Mouse (Mus musculus) MEL (cell line): ENCODE measurements around the gene Prcd. TPM values are rescaled to one million over a fixed set of nuclear protein-coding genes. Genes with fewer than 3 reads are reported as not detected.
A peak's percentile ranks its signal among the peaks of the same experiment; 100 is the strongest.

Source experiments
- DNase-seq: peaks from one replicate; pipeline ENCODE4 v3.0.0; 2011; ENCODE audit warnings: low read depth, low spot score
- H3K27ac ChIP-seq: 2 replicates; pipeline ENCODE4 v1.5.1; 2012; ENCODE audit warnings: low read depth, mild to moderate bottlenecking, control low read depth, low read length, moderate library complexity; ENCODE audit not compliant: control insufficient read depth
- H3K27me3 ChIP-seq, 2 experiments: fragments of 150-350 bp in 1 of 2; sonication (generic) in 1 of 2; 2 replicates each; pipeline ENCODE4 v1.6.1; 2012; ENCODE audit warnings: low read length in 2 of 2, mild to moderate bottlenecking in 2 of 2, improper control_type of control experiment in 1 of 2, moderate library complexity in 1 of 2; ENCODE audit not compliant: insufficient read depth in 2 of 2, control insufficient read depth in 1 of 2
- H3K36me3 ChIP-seq, 2 experiments: 2 replicates each; pipeline ENCODE4 v1.6.1; 2012 to 2014; ENCODE audit warnings: low read length in 2 of 2, improper control_type of control experiment in 1 of 2, inconsistent platforms in 1 of 2, mild to moderate bottlenecking in 1 of 2; ENCODE audit not compliant: insufficient read depth in 2 of 2, control insufficient read depth in 1 of 2
- H3K4me1 ChIP-seq, 2 experiments: fragments of 150-350 bp in 1 of 2; sonication (generic) in 1 of 2; 2 replicates each; pipeline ENCODE4 v1.6.1; 2012; ENCODE audit warnings: low read length in 2 of 2, improper control_type of control experiment in 1 of 2, mild to moderate bottlenecking in 1 of 2; ENCODE audit not compliant: insufficient read depth in 2 of 2, control insufficient read depth in 1 of 2
- H3K4me3 ChIP-seq, 2 experiments: fragments of 150-350 bp in 1 of 2; sonication (generic) in 1 of 2; 2 replicates each; pipeline ENCODE4 v1.5.1; 2012; ENCODE audit warnings: low read depth in 2 of 2, low read length in 2 of 2, mild to moderate bottlenecking in 2 of 2, moderate library complexity in 2 of 2, control low read depth in 1 of 2, improper control_type of control experiment in 1 of 2; ENCODE audit not compliant: control insufficient read depth in 1 of 2, insufficient read depth in 1 of 2
- H3K79me2 ChIP-seq: 2 replicates; pipeline ENCODE4 v1.6.1; 2012; ENCODE audit warnings: mild to moderate bottlenecking, low read length, moderate library complexity; ENCODE audit not compliant: control insufficient read depth, poor library complexity, insufficient read depth
- H3K9ac ChIP-seq: 2 replicates; pipeline ENCODE4 v1.6.1; 2012; ENCODE audit warnings: low read depth, mild to moderate bottlenecking, control low read depth, low read length, moderate library complexity; ENCODE audit not compliant: control insufficient read depth, poor library complexity, severe bottlenecking
- H3K9me3 ChIP-seq: fragments of 150-350 bp; sonication (generic); replicated peaks from 2 replicates; pipeline ENCODE4 v1.6.1; 2012; ENCODE audit warnings: mild to moderate bottlenecking, low read length, improper control_type of control experiment, moderate library complexity; ENCODE audit not compliant: insufficient read depth
- CHD1 ChIP-seq: IDR thresholded peaks from 2 replicates; pipeline ENCODE4 v1.6.1; 2012; ENCODE audit warnings: low read depth, mild to moderate bottlenecking, inconsistent platforms, low read length, improper control_type of control experiment
- CTCF ChIP-seq, 3 experiments: IDR thresholded peaks in 2 of 3; conservative IDR thresholded peaks in 1 of 3; 2 replicates each; pipeline ENCODE4 v1.5.1; 2011 to 2012; ENCODE audit warnings: low read length in 3 of 3, low read depth in 2 of 3, mild to moderate bottlenecking in 2 of 3, improper control_type of control experiment in 1 of 3, inconsistent platforms in 1 of 3, mixed read lengths in 1 of 3, moderate library complexity in 1 of 3; ENCODE audit not compliant: control insufficient read depth in 1 of 3, insufficient read depth in 1 of 3, poor library complexity in 1 of 3, severe bottlenecking in 1 of 3
- E2F4 ChIP-seq: IDR thresholded peaks from 2 replicates; pipeline ENCODE4 v1.6.1; 2011; ENCODE audit warnings: low read depth, low read length, improper control_type of control experiment, borderline replicate concordance
- ELF1 ChIP-seq: IDR thresholded peaks from 2 replicates; pipeline ENCODE4 v1.6.1; 2014; ENCODE audit warnings: low read depth, mild to moderate bottlenecking, inconsistent platforms, low read length, improper control_type of control experiment, moderate library complexity
- EP300 ChIP-seq, 2 experiments: IDR thresholded peaks; 2 replicates each; pipeline ENCODE4 v1.6.1; 2011; ENCODE audit warnings: improper control_type of control experiment in 2 of 2, low read length in 2 of 2, low read depth in 1 of 2, mild to moderate bottlenecking in 1 of 2
- ETS1 ChIP-seq: IDR thresholded peaks from 2 replicates; pipeline ENCODE4 v1.6.1; 2012; ENCODE audit warnings: low read depth, mild to moderate bottlenecking, inconsistent platforms, low read length, improper control_type of control experiment, moderate library complexity
- GABPA ChIP-seq: IDR thresholded peaks from 2 replicates; pipeline ENCODE4 v1.6.1; 2012; ENCODE audit warnings: low read depth, mild to moderate bottlenecking, inconsistent platforms, low read length, improper control_type of control experiment, moderate library complexity
- HCFC1 ChIP-seq: IDR thresholded peaks from 2 replicates; pipeline ENCODE4 v1.6.1; 2012; ENCODE audit warnings: low read depth, mild to moderate bottlenecking, inconsistent platforms, low read length, improper control_type of control experiment, moderate library complexity
- JUND ChIP-seq: IDR thresholded peaks from 2 replicates; pipeline ENCODE4 v1.6.1; 2011; ENCODE audit warnings: low read depth, mild to moderate bottlenecking, improper control_type of control experiment, low read length
- MAFK ChIP-seq: IDR thresholded peaks from 2 replicates; pipeline ENCODE4 v1.6.1; 2011; ENCODE audit warnings: low read depth, mild to moderate bottlenecking, low read length, improper control_type of control experiment, borderline replicate concordance
- MAX ChIP-seq: IDR thresholded peaks from 2 replicates; pipeline ENCODE4 v1.6.1; 2011; ENCODE audit warnings: low read length, improper control_type of control experiment
- MAZ ChIP-seq: IDR thresholded peaks from 2 replicates; pipeline ENCODE4 v1.6.1; 2012; ENCODE audit warnings: low read depth, mild to moderate bottlenecking, inconsistent platforms, low read length, improper control_type of control experiment
- MEF2A ChIP-seq: IDR thresholded peaks from 2 replicates; pipeline ENCODE4 v1.6.1; 2014; ENCODE audit warnings: low read depth, mild to moderate bottlenecking, inconsistent platforms, low read length, improper control_type of control experiment; ENCODE audit not compliant: poor library complexity, insufficient replicate concordance, severe bottlenecking; ENCODE audit errors: extremely low read depth
- MXI1 ChIP-seq: IDR thresholded peaks from 2 replicates; pipeline ENCODE4 v1.6.1; 2011; ENCODE audit warnings: mild to moderate bottlenecking, low read depth, low read length, improper control_type of control experiment
- MYB ChIP-seq: IDR thresholded peaks from 2 replicates; pipeline ENCODE4 v1.6.1; 2011; ENCODE audit warnings: mild to moderate bottlenecking, low read depth, low read length, improper control_type of control experiment
- NRF1 ChIP-seq: IDR thresholded peaks from 2 replicates; pipeline ENCODE4 v1.6.1; 2014; ENCODE audit warnings: low read depth, mild to moderate bottlenecking, inconsistent platforms, low read length, improper control_type of control experiment, moderate library complexity; ENCODE audit not compliant: poor library complexity, insufficient read depth, severe bottlenecking
- POLR2AphosphoS5 ChIP-seq: IDR thresholded peaks from 2 replicates; pipeline ENCODE4 v1.6.1; 2012; ENCODE audit warnings: low read depth, borderline replicate concordance, mild to moderate bottlenecking, inconsistent platforms, low read length, moderate library complexity, mixed read lengths
- RAD21 ChIP-seq: IDR thresholded peaks from 2 replicates; pipeline ENCODE4 v1.6.1; 2011; ENCODE audit warnings: mild to moderate bottlenecking, low read depth, low read length, improper control_type of control experiment
- TAL1 ChIP-seq: IDR thresholded peaks from 2 replicates; pipeline ENCODE4 v1.6.1; 2012; ENCODE audit warnings: mild to moderate bottlenecking, inconsistent platforms, low read length, moderate library complexity, mixed read lengths
- TBP ChIP-seq: IDR thresholded peaks from 2 replicates; pipeline ENCODE4 v1.8.0; 2011; ENCODE audit warnings: low read depth, low read length, improper control_type of control experiment
- UBTF ChIP-seq: IDR thresholded peaks from 2 replicates; pipeline ENCODE4 v1.6.1; 2012; ENCODE audit warnings: low read depth, mild to moderate bottlenecking, inconsistent platforms, low read length, improper control_type of control experiment, moderate library complexity, borderline replicate concordance; ENCODE audit not compliant: insufficient read depth
- USF1 ChIP-seq: IDR thresholded peaks from 2 replicates; pipeline ENCODE4 v1.6.1; 2014; ENCODE audit warnings: low read depth, mild to moderate bottlenecking, inconsistent platforms, low read length, improper control_type of control experiment, moderate library complexity
- USF2 ChIP-seq, 2 experiments: IDR thresholded peaks; 2 replicates each; pipeline ENCODE4 v1.6.1; 2011 to 2012; ENCODE audit warnings: improper control_type of control experiment in 2 of 2, low read length in 2 of 2, borderline replicate concordance in 1 of 2, inconsistent platforms in 1 of 2, low read depth in 1 of 2, mild to moderate bottlenecking in 1 of 2; ENCODE audit not compliant: insufficient read depth in 1 of 2
- ZKSCAN1 ChIP-seq: IDR thresholded peaks from 2 replicates; pipeline ENCODE4 v1.6.1; 2012; ENCODE audit warnings: low read depth, mild to moderate bottlenecking, inconsistent platforms, low read length, improper control_type of control experiment, moderate library complexity
- ZMIZ1 ChIP-seq: IDR thresholded peaks from 2 replicates; pipeline ENCODE4 v1.6.1; 2012; ENCODE audit warnings: low read depth, mild to moderate bottlenecking, inconsistent platforms, low read length, improper control_type of control experiment, moderate library complexity
- ZNF384 ChIP-seq: IDR thresholded peaks from 2 replicates; pipeline ENCODE4 v1.6.1; 2012; ENCODE audit warnings: low read depth, mild to moderate bottlenecking, inconsistent platforms, low read length, improper control_type of control experiment
- polyA plus RNA-seq, 2 experiments: library from polyadenylated mRNA; stranded (reverse) in 1 of 2; unstranded in 1 of 2; fragments of >175 nt in 1 of 2; fragments of >200 nt in 1 of 2; gene quantifications; 2 replicates each; pipeline versions ENCODE4 v1.2.1 to v1.2.4; 2012; ENCODE audit warnings: low replicate concordance in 2 of 2, low read depth in 1 of 2; ENCODE audit not compliant: insufficient read length in 2 of 2, insufficient read depth in 1 of 2, missing spikeins in 1 of 2
- total RNA-seq: library from RNA; depleted of rRNA; stranded (reverse); fragments of 300-350 nt; gene quantifications from 2 replicates; pipeline ENCODE4 v1.2.3, GENCODE M21; 2012

The Prcd gene
- total and polyA plus RNA-seq, 3 experiments = 44.4 to 72.2 TPM; not detected in 1

DNA sequence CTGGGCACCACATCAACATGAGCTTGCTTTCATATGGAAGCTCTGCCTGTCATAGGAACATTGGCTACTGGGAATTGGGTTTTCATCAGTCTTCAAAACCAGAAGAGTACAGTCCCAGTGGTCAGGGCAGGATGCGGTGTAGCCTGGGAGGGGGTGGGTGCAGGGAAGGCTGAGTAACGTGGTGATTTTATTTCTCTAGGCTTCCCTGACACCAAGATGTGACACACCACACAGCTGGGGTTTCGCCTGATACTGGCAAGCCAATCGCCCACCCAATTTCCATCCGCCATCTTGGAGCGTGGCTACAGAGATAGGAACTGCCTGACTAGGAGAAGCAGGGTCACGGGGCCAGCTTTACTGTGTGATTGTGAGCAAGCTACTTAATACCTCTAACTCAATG lies 34.7 kb upstream of the Prcd start:
- Histone ChIP-seq H3K9ac (no peak overlapping the region), H3K27me3 (no peaks in the 10 kb centered on the region), H3K9me3 (no peaks in the 10 kb centered on the region), H3K27ac (no peak overlapping the region), H3K4me1 (peaks cover 22 to 69% of the 10 kb centered on the region in 2 experiments), H3K36me3 (peaks cover 0 to 36% of the 10 kb centered on the region in 2 experiments; a peak in 2 of 4 replicates), H3K79me2 (peaks cover 3% of the 10 kb centered on the region), H3K4me3 (no peak overlapping the region)
- no peak for DNase-seq
- TF ChIP-seq MAX = no peak
- TF ChIP-seq CHD1 = no peak
- no peak for TF ChIP-seq ZKSCAN1
- TF ChIP-seq POLR2AphosphoS5 = no peak
- TF ChIP-seq RAD21 = no peak

DNA sequence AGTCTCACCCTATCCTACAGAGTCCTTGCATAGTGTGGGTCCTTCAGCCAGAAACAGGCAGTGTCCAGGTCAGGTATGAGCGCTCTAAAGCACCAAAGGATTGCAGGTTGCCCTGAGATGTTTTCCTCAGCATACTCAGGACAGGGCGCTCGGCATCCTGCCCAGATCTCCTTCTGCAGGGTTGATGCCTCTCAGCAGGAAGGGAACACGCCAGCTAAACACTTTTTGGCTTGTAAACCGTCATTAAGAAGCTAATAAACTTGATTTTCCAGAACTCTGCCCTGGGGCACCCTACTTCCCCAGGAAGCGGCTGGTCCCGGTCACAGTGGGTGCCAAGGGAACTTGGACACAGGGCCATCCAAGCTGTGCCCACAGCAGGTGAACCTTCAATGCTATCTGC lies 34.2 kb upstream of the Prcd start:
- peaks cover 22 to 69% of the 10 kb centered on the region in 2 experiments for H3K4me1 ChIP-seq

DNA sequence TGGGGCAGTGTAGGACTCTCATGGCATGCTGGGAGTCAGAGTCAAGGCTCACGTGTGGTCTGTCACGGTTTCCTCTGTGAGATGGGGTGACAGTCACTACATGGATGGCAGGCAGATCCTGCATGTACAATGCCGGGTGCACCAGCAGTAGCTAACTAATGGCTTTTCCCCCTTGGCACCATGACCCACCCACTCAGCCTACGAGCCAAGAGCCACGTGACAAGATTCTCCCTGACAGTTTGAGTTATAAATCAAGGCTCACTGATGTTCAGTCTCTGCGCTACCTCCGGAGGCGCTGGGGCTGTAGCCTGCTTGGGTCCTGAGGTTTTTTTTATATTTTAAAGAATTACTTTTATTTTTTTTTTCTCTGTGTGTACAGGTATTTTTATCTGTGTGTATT lies 33.8 kb upstream of the Prcd start:
- no peaks in the 10 kb centered on the region for H3K27me3 ChIP-seq
- peak overlapping the region; percentile 34 for H3K9ac ChIP-seq
- H3K4me1 ChIP-seq = peaks cover 25 to 71% of the 10 kb centered on the region in 2 experiments
- TF ChIP-seq MAZ = no peak
- TF ChIP-seq MXI1 = no peak
- TF ChIP-seq ZKSCAN1 = no peak
- TF ChIP-seq JUND = no peak
- no peak for TF ChIP-seq ZNF384
- TF ChIP-seq EP300 (IDR thresholded peaks at IDR 0.05; ENCODE audit: low read depth in 1 of 2, low read length in 2 of 2) = no peak
- no peak for TF ChIP-seq HCFC1
- no peak for TF ChIP-seq GABPA
- TF ChIP-seq ZMIZ1 = no peak
- TF ChIP-seq MYB = no peak
- TF ChIP-seq UBTF = no peak
- TF ChIP-seq CTCF (IDR thresholded peaks at IDR 0.05 in 2 of 3, conservative IDR thresholded peaks at IDR 0.05 in 1 of 3; ENCODE audit: control insufficient read depth in 1 of 3, insufficient read depth in 1 of 3, low read depth in 2 of 3, low read length in 3 of 3, poor library complexity in 1 of 3, severe bottlenecking in 1 of 3) = no peak
- no peaks in the 10 kb centered on the region for H3K9me3 ChIP-seq
- H3K27ac ChIP-seq = peak overlapping the region; percentile 46
- no peak for DNase-seq
- H3K4me3 ChIP-seq = peak overlapping the region in 1 of 2 experiments; percentile 38; a peak in 1 of 4 replicates
- peaks cover 6% of the 10 kb centered on the region for H3K79me2 ChIP-seq
- H3K36me3 ChIP-seq = peaks cover 0 to 37% of the 10 kb centered on the region in 2 experiments; a peak in 2 of 4 replicates

More for the DNA sequence above, 34.2 kb upstream of the Prcd start:
- no peak for DNase-seq
- H3K4me3 ChIP-seq = no peak overlapping the region
- H3K36me3 ChIP-seq = peaks cover 0 to 36% of the 10 kb centered on the region in 2 experiments; a peak in 2 of 4 replicates
- no peak for TF ChIP-seq ZKSCAN1
- no peak for TF ChIP-seq CHD1
- TF ChIP-seq RAD21 = no peak
- TF ChIP-seq USF2 (IDR thresholded peaks at IDR 0.05; ENCODE audit: borderline replicate concordance in 1 of 2, insufficient read depth in 1 of 2, low read depth in 1 of 2, low read length in 2 of 2) = no peak
- TF ChIP-seq GABPA = no peak
- no peak for TF ChIP-seq ZMIZ1
- TF ChIP-seq POLR2AphosphoS5 = no peak
- TF ChIP-seq TBP = no peak
- TF ChIP-seq MAFK = no peak
- no peak for TF ChIP-seq CTCF (IDR thresholded peaks at IDR 0.05 in 2 of 3, conservative IDR thresholded peaks at IDR 0.05 in 1 of 3; ENCODE audit: control insufficient read depth in 1 of 3, insufficient read depth in 1 of 3, low read depth in 2 of 3, low read length in 3 of 3, poor library complexity in 1 of 3, severe bottlenecking in 1 of 3)
- no peak for TF ChIP-seq E2F4
- no peak for TF ChIP-seq ELF1
- TF ChIP-seq MAX = no peak
- TF ChIP-seq USF1 = no peak
- TF ChIP-seq TAL1 = no peak
- no peak for TF ChIP-seq NRF1
- TF ChIP-seq ZNF384 = no peak
- no peak for TF ChIP-seq MEF2A
- no peak for TF ChIP-seq ETS1
- peaks cover 6% of the 10 kb centered on the region for H3K79me2 ChIP-seq
- no peak overlapping the region for H3K9ac ChIP-seq
- no peaks in the 10 kb centered on the region for H3K27me3 ChIP-seq
- no peaks in the 10 kb centered on the region for H3K9me3 ChIP-seq
- no peak overlapping the region for H3K27ac ChIP-seq
